Mouse (Mus musculus) hindbrain, embryonic 10.5 days (tissue): ENCODE results near the gene 2610044O15Rik8. TPM values are rescaled to one million over a fixed set of nuclear protein-coding genes. Genes with fewer than 3 reads are reported as not detected.
"Not testable (repeated sequence)": the region's sequence is repeated elsewhere in the genome, so short reads cannot be mapped to it uniquely, and the experiment has no call there.

Experiments used
- DNase-seq: peaks from one replicate; pipeline ENCODE4 v3.0.0-alpha.2; 2017; ENCODE audit warnings: low spot score
- H3K27ac ChIP-seq: fragments of 300-500 bp; sonication (generic); 2 replicates; pipeline ENCODE4 v1.5.1; 2016; ENCODE audit warnings: mild to moderate bottlenecking, moderate library complexity
- H3K27me3 ChIP-seq: fragments of 300-500 bp; sonication (generic); 2 replicates; pipeline ENCODE4 v1.6.1; 2016; ENCODE audit warnings: mild to moderate bottlenecking; ENCODE audit not compliant: poor library complexity, insufficient read depth, severe bottlenecking
- H3K36me3 ChIP-seq: fragments of 300-500 bp; sonication (generic); 2 replicates; pipeline ENCODE4 v1.6.1; 2016; ENCODE audit warnings: mild to moderate bottlenecking, moderate library complexity
- H3K4me1 ChIP-seq: fragments of 300-500 bp; sonication (generic); replicated peaks from 2 replicates; pipeline ENCODE4 v1.6.1; 2016; ENCODE audit warnings: mild to moderate bottlenecking
- H3K4me3 ChIP-seq: fragments of 300-500 bp; sonication (generic); 2 replicates; pipeline ENCODE4 v1.5.1; 2016; ENCODE audit warnings: mild to moderate bottlenecking, moderate library complexity
- H3K9me3 ChIP-seq: fragments of 300-500 bp; sonication (generic); 2 replicates; pipeline ENCODE4 v1.6.1; 2016; ENCODE audit warnings: mild to moderate bottlenecking, moderate library complexity
- WGBS: fragments of 180-500 bp; shearing (Covaris S2); methylation state at CpG from one replicate; pipeline ENCODE4 v1.1.7; 2016; 5-methylcytosine and 5-hydroxymethylcytosine counted together
- polyA plus RNA-seq: library from polyadenylated mRNA; unstranded; fragments of >200 nt; fragmentation: Nextera tagmentation; extraction: Ambion mirVana; gene quantifications from 2 replicates; pipeline ENCODE4 v1.2.1, GENCODE M21; 2016

The 2610044O15Rik8 gene
- 18.3 and 19.1 TPM in 2 replicates for polyA plus RNA-seq

- peak within 1 kb of the TSS; percentile 68 for H3K4me3 ChIP-seq
These were observed at the start of gene 2610044O15Rik8 for GRCm38 (mm10) chr8:129234027-129234733. Gene 2610044O15Rik8 (minus strand): TSS chr8:129234406.

GRCm38 (mm10) chr8:129265918-129266317 is 31.7 kb upstream of the 2610044O15Rik8 start:
- Histone ChIP-seq H3K4me1 (peaks cover 10% of the 10 kb centered on the region), H3K4me3 (no peak overlapping the region), H3K27ac (no peak overlapping the region), H3K36me3 (peaks cover 49% of the 10 kb centered on the region), H3K27me3 (no peaks in the 10 kb centered on the region), H3K9me3 (peaks cover 41% of the 10 kb centered on the region)
- DNase-seq: no peak
- WGBS: 94% methylated on average over 1 of the region's 1 CpGs

More at GRCm38 (mm10) chr8:129234027-129234733, at the start of gene 2610044O15Rik8:
- WGBS: under 1% methylated on average over 18 of the region's 18 CpGs
- Histone ChIP-seq H3K27me3 (no peaks in the 10 kb centered on the region), H3K9me3 (no peaks in the 10 kb centered on the region), H3K36me3 (0 out of 2 replicates have a peak, but pooled peaks cover 4% of the 10 kb centered on the region), H3K27ac (peak within 1 kb of the TSS; percentile 92), H3K4me1 (peaks cover 15% of the 10 kb centered on the region)
- peak; percentile 90 for DNase-seq

GRCm38 (mm10) chr8:129264296-129264695 is 30.1 kb upstream of the 2610044O15Rik8 start:
- peaks cover 10% of the 10 kb centered on the region for H3K4me1 ChIP-seq
- DNase-seq: no peak
- WGBS: 90% methylated on average over 2 of the region's 2 CpGs
- no peak overlapping the region for H3K27ac ChIP-seq
- peaks cover 32% of the 10 kb centered on the region for H3K36me3 ChIP-seq
- no peaks in the 10 kb centered on the region for H3K27me3 ChIP-seq
- H3K9me3 ChIP-seq: peaks cover 29% of the 10 kb centered on the region
- H3K4me3 ChIP-seq: peak overlapping the region; percentile 59

- Histone ChIP-seq H3K4me1 (peaks cover 10% of the 10 kb centered on the region), H3K9me3 (peaks cover 20% of the 10 kb centered on the region), H3K27ac (peak overlapping the region; percentile 86), H3K4me3 (peak overlapping the region; percentile 59), H3K36me3 (peaks cover 23% of the 10 kb centered on the region)
- 1% methylated on average over 24 of the region's 24 CpGs for WGBS
- H3K27me3 ChIP-seq: not testable (repeated sequence)
- DNase-seq: peak; percentile 78
These were observed 29.2 kb upstream of the 2610044O15Rik8 start for GRCm38 (mm10) chr8:129263211-129263927.

GRCm38 (mm10) chr8:129233664-129234026 is 561 bp downstream of the 2610044O15Rik8 start:
- H3K36me3 ChIP-seq: 0 out of 2 replicates have a peak, but pooled peaks cover 4% of the 10 kb centered on the region
- peak overlapping the region; percentile 92 for H3K27ac ChIP-seq
- peak overlapping the region; percentile 68 for H3K4me3 ChIP-seq
- peaks cover 15% of the 10 kb centered on the region for H3K4me1 ChIP-seq
- DNase-seq: no peak
- no peaks in the 10 kb centered on the region for H3K27me3 ChIP-seq
- 2% methylated on average over 9 of the region's 9 CpGs for WGBS
- no peaks in the 10 kb centered on the region for H3K9me3 ChIP-seq

Other genes starting within 250 kb of the 2610044O15Rik8 start
- not detected in 2 replicates for gene Ccdc7a, start 168.9 kb downstream of the 2610044O15Rik8 start, polyA plus RNA-seq
- not detected in 2 replicates for gene Ccdc7b, start 167.3 kb downstream of the 2610044O15Rik8 start, polyA plus RNA-seq
- gene Gm10999, start 102.7 kb downstream of the 2610044O15Rik8 start, polyA plus RNA-seq: not detected in 2 replicates